Mouse (Mus musculus) lung, embryonic 14.5 days (tissue): ENCODE measurements around the gene Ugt1a9. TPM values are rescaled to one million over a fixed set of nuclear protein-coding genes. Genes with fewer than 3 reads are reported as not detected.

ENCODE experiments used
- ATAC-seq: fragments of 200-750 bp; cut with Nextera tagmentation; 2 replicates; pipeline ENCODE4 v1.8.0; 2017; ENCODE audit warnings: mild to moderate bottlenecking, moderate TSS enrichment, moderate library complexity; ENCODE audit not compliant: insufficient read depth
- DNase-seq: peaks from one replicate; pipeline ENCODE4 v3.0.0-alpha.2; 2015
- H3K27ac ChIP-seq: fragments of 300-500 bp; sonication (generic); 2 replicates; pipeline ENCODE4 v1.5.1; 2014; ENCODE audit warnings: low read depth, mild to moderate bottlenecking, moderate library complexity
- H3K27me3 ChIP-seq: fragments of 300-500 bp; sonication (generic); 2 replicates; pipeline ENCODE4 v1.6.1; 2014; ENCODE audit warnings: low read length, control low read depth; ENCODE audit not compliant: insufficient read depth
- H3K36me3 ChIP-seq: fragments of 300-500 bp; sonication (generic); 2 replicates; pipeline ENCODE4 v1.6.1; 2014; ENCODE audit warnings: control low read depth; ENCODE audit not compliant: insufficient read depth
- H3K4me1 ChIP-seq: fragments of 300-500 bp; sonication (generic); 2 replicates; pipeline ENCODE4 v1.6.1; 2014; ENCODE audit warnings: antibody characterized with exemption, control low read depth; ENCODE audit not compliant: insufficient read depth
- H3K4me2 ChIP-seq: fragments of 300-500 bp; sonication (generic); 2 replicates; pipeline ENCODE4 v1.6.1; 2014; ENCODE audit warnings: mild to moderate bottlenecking
- H3K4me3 ChIP-seq: fragments of 300-500 bp; sonication (generic); 2 replicates; pipeline ENCODE4 v1.5.1; 2014; ENCODE audit warnings: low read depth, low read length
- H3K9ac ChIP-seq: fragments of 300-500 bp; sonication (generic); 2 replicates; pipeline ENCODE4 v1.6.1; 2014
- H3K9me3 ChIP-seq: fragments of 300-500 bp; sonication (generic); 2 replicates; pipeline ENCODE4 v1.6.1; 2016; ENCODE audit warnings: low read depth, low read length, control low read depth
- CTCF ChIP-seq: IDR thresholded peaks from 2 replicates; pipeline ENCODE4 v1.5.1; 2016; ENCODE audit warnings: antibody characterized with exemption, low read depth
- WGBS: fragments of 180-500 bp; shearing (Covaris S2); extraction: QIAGEN DNeasy Blood & Tissue Kit; methylation state at CpG from one replicate; pipeline ENCODE4 v1.1.7; 2014; 5-methylcytosine and 5-hydroxymethylcytosine counted together
- polyA plus RNA-seq: library from polyadenylated mRNA; unstranded; fragments of >200 nt; fragmentation: Nextera tagmentation; extraction: Ambion mirVana; gene quantifications from 2 replicates; pipeline ENCODE4 v1.2.1, GENCODE M21; 2014

Ugt1a9 gene
- polyA plus RNA-seq, 1 experiment from 2014 or later = not detected

GRCm38 (mm10) chr1:88230981-88231802 is 160.6 kb downstream of the Ugt1a9 start:
- H3K4me1 ChIP-seq = no peaks in the 10 kb centered on the region
- H3K9ac ChIP-seq = no peak overlapping the region
- DNase-seq = no peak
- 69% methylated on average over 6 of the region's 6 CpGs for WGBS
- no peaks in the 10 kb centered on the region for H3K27me3 ChIP-seq
- no peak for ATAC-seq
- TF ChIP-seq CTCF = no peak
- no peak overlapping the region for H3K27ac ChIP-seq
- H3K36me3 ChIP-seq = no peaks in the 10 kb centered on the region
- H3K9me3 ChIP-seq = peaks cover 91% of the 10 kb centered on the region
- H3K4me3 ChIP-seq = no peak overlapping the region
- no peak overlapping the region for H3K4me2 ChIP-seq

GRCm38 (mm10) chr1:88231803-88232499 is 161.4 kb downstream of the Ugt1a9 start:
- 60% methylated on average over 7 of the region's 7 CpGs for WGBS
- H3K4me2 ChIP-seq = no peak overlapping the region
- no peak for ATAC-seq
- H3K4me3 ChIP-seq = no peak overlapping the region
- no peaks in the 10 kb centered on the region for H3K27me3 ChIP-seq
- H3K9me3 ChIP-seq = peaks cover 86% of the 10 kb centered on the region
- no peaks in the 10 kb centered on the region for H3K36me3 ChIP-seq
- TF ChIP-seq CTCF = no peak
- no peaks in the 10 kb centered on the region for H3K4me1 ChIP-seq
- no peak overlapping the region for H3K9ac ChIP-seq
- H3K27ac ChIP-seq = no peak overlapping the region
- DNase-seq = no peak

- whole genome bisulfite sequencing = 53% methylated on average over 3 of the region's 3 CpGs
- ATAC-seq = no peak
- TF ChIP-seq CTCF = no peak
These were observed 162.2 kb downstream of the Ugt1a9 start for GRCm38 (mm10) chr1:88232664-88233380.

DNA sequence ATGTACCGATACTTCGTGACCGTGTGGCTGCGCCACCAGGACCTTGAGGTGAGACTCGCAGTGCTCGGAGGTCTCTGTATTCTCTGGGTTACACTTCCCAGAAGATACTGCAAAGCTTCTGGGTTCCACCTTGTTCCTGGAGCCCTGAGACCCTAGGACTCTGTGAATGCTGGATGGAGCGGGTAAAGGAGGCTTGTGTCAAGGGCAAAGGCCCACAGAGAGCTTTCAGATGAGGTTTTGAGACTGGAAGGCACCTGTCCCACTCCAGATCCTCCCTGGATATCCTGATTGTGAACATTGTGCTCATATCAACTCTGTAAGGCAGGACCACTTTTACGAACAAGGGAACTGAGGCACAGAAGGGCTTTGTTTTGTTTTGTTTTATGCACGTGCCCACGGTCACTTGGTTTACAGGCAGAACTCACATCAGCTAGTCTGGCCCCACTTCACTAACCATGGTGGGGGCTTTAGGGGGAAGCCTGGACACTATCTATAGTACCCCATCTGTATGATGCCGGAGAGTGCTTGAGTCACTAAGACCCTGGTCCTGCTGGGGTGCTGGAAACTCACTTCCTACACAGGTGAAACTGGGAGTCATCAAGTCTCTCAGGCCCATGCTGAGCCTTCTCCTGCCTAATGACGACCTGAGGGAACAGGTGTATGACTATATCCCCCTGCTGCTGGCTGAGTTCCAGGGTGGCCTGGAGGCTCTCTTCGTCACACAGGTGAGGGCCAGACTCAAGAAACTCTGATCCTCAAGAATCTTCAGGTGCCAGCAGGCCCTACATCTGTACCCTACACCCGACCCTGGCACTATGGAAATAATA is 163.0 kb downstream of the Ugt1a9 start:
- Histone ChIP-seq H3K4me3 (no peak overlapping the region), H3K27ac (no peak overlapping the region), H3K27me3 (no peaks in the 10 kb centered on the region), H3K36me3 (no peaks in the 10 kb centered on the region), H3K9ac (no peak overlapping the region), H3K4me1 (no peaks in the 10 kb centered on the region), H3K4me2 (no peak overlapping the region), H3K9me3 (peaks cover 82% of the 10 kb centered on the region)
- 67% methylated on average over 14 of the region's 14 CpGs for WGBS
- no peak for ATAC-seq
- DNase-seq = no peak
- no peak for TF ChIP-seq CTCF

More at GRCm38 (mm10) chr1:88232664-88233380, 162.2 kb downstream of the Ugt1a9 start:
- Histone ChIP-seq H3K36me3 (no peaks in the 10 kb centered on the region), H3K27ac (no peak overlapping the region), H3K9me3 (peaks cover 84% of the 10 kb centered on the region), H3K4me2 (no peak overlapping the region), H3K4me1 (no peaks in the 10 kb centered on the region), H3K4me3 (no peak overlapping the region), H3K27me3 (no peaks in the 10 kb centered on the region), H3K9ac (no peak overlapping the region)
- no peak for DNase-seq

DNA sequence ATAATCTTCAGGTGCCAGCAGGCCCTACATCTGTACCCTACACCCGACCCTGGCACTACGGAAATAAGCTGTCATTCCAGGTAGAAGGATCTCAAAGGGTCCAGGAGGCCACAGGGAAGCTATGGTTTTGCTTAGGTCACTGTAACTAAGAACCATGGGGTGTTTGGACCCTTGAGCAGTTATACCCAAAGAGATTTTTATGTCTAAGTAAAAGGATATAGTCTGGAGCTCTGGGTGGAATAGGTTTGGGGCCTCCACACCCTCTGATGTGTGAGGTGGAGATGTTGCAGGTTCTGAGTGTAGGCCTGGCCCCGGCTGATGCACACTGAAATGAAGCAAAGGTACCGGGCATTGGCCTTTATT is 163.6 kb downstream of the Ugt1a9 start:
- H3K9ac ChIP-seq = no peak overlapping the region
- H3K36me3 ChIP-seq = no peaks in the 10 kb centered on the region
- no peaks in the 10 kb centered on the region for H3K4me1 ChIP-seq
- no peaks in the 10 kb centered on the region for H3K27me3 ChIP-seq
- no peak for TF ChIP-seq CTCF
- DNase-seq = no peak
- no peak for ATAC-seq
- H3K4me3 ChIP-seq = no peak overlapping the region
- H3K9me3 ChIP-seq = peaks cover 84% of the 10 kb centered on the region
- WGBS = 57% methylated on average over 4 of the region's 4 CpGs
- no peak overlapping the region for H3K27ac ChIP-seq
- no peak overlapping the region for H3K4me2 ChIP-seq

DNA sequence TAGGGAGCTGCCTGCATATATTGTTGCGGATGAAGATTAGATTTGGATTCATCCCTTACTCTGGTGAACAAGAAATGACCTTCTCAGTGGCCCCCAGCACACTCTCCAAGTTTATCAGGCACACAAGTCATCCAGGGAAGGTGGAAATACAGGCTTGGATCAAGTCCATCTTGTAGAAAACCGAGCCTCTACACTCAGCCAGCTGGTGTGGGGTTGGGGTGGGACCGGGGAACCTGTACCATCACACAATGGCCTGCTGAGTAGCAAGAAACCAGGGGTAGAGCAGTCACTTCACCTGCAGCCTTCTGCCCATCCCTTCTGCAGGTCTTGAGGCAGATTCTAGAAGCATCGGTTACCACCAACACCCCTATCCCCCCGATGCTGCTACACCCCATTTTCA is 164.0 kb downstream of the Ugt1a9 start:
- no peak overlapping the region for H3K4me3 ChIP-seq
- no peak overlapping the region for H3K27ac ChIP-seq
- no peaks in the 10 kb centered on the region for H3K36me3 ChIP-seq
- ATAC-seq (no peak), DNase-seq (no peak)
- peaks cover 84% of the 10 kb centered on the region for H3K9me3 ChIP-seq
- 42% methylated on average over 5 of the region's 5 CpGs for WGBS
- H3K27me3 ChIP-seq = no peaks in the 10 kb centered on the region
- H3K9ac ChIP-seq = no peak overlapping the region
- H3K4me2 ChIP-seq = no peak overlapping the region
- no peaks in the 10 kb centered on the region for H3K4me1 ChIP-seq
- TF ChIP-seq CTCF = no peak
